Mouse (Mus musculus) left cerebral cortex, postnatal 25 days (tissue): ENCODE results near the gene Cfap100. TPM values are rescaled to one million over a fixed set of nuclear protein-coding genes. Genes with fewer than 3 reads are reported as not detected.
A peak's percentile ranks its signal among the peaks of the same experiment; 100 is the strongest.

Experiments used
- DNase-seq, 2 experiments: peaks; one replicate each; pipeline ENCODE4 v3.0.0; 2022; ENCODE audit warnings: low spot score in 2 of 2, mixed read lengths in 1 of 2
- intact Hi-C: fragments of 180-260 bp; cut with DNase I; formaldehyde crosslinking; loops from one replicate; pipeline ENCODE4 v1.15.1; 2025
- total RNA-seq, 2 experiments: library from RNA; stranded (reverse); gene quantifications; 2 replicates each; pipeline ENCODE4 v1.2.3; 2021

The Cfap100 gene
- total RNA-seq, 2 experiments from 2014 or later = 3.8 to 3.9 TPM

- intact Hi-C loops = loop anchor here (2.0 kb wide), 1 partner anchor 45 kb away; no protein-coding TSS in a partner anchor
- DNase-seq = peak; percentile 89 to 90
These were observed 33.6 kb upstream of the Cfap100 start, which contains the start of gene Klf15 for GRCm38 (mm10) chr6:90462181-90462706. Gene Klf15 (plus strand): TSS chr6:90462576.

- DNase-seq = no peak
- intact Hi-C loops = loop anchor here (2.0 kb wide), 1 partner anchor 45 kb away; no protein-coding TSS in a partner anchor
These were observed 33.2 kb upstream of the Cfap100 start for GRCm38 (mm10) chr6:90461771-90462170.

GRCm38 (mm10) chr6:90461181-90461580 is 32.6 kb upstream of the Cfap100 start:
- intact Hi-C loops = no loop called here
- DNase-seq = no peak

- intact Hi-C loops = no loop called here
- no peak for DNase-seq
These were observed 28.8 kb upstream of the Cfap100 start for GRCm38 (mm10) chr6:90457421-90457820.

GRCm38 (mm10) chr6:90453751-90454150 is 25.2 kb upstream of the Cfap100 start:
- no peak for DNase-seq
- intact Hi-C loops = loop anchor here (5.0 kb wide), 2 partner anchors 64 to 84 kb away; no protein-coding TSS in a partner anchor

GRCm38 (mm10) chr6:90452603-90453002 is 24.0 kb upstream of the Cfap100 start:
- DNase-seq = no peak
- intact Hi-C loops = loop anchor here (5.0 kb wide), 2 partner anchors 65 to 85 kb away; no protein-coding TSS in a partner anchor

GRCm38 (mm10) chr6:90451512-90451911 is 22.9 kb upstream of the Cfap100 start:
- no peak for DNase-seq
- intact Hi-C loops = loop anchor here (5.0 kb wide), 2 partner anchors 66 to 86 kb away; no protein-coding TSS in a partner anchor

GRCm38 (mm10) chr6:90450697-90451096 is 22.1 kb upstream of the Cfap100 start:
- DNase-seq = no peak
- intact Hi-C loops = loop anchor here (5.0 kb wide), 2 partner anchors 67 to 87 kb away; no protein-coding TSS in a partner anchor

GRCm38 (mm10) chr6:90450179-90450578 is 21.6 kb upstream of the Cfap100 start:
- intact Hi-C loops = loop anchor here (5.0 kb wide), 2 partner anchors 67 to 87 kb away; no protein-coding TSS in a partner anchor

GRCm38 (mm10) chr6:90446883-90447282 is 18.3 kb upstream of the Cfap100 start:
- DNase-seq = no peak
- intact Hi-C loops = no loop called here

More at GRCm38 (mm10) chr6:90450179-90450578, 21.6 kb upstream of the Cfap100 start:
- peak; percentile 78 to 81 for DNase-seq

GRCm38 (mm10) chr6:90437041-90437440 is 8.4 kb upstream of the Cfap100 start:
- no peak for DNase-seq
- intact Hi-C loops = no loop called here

- DNase-seq = no peak
- intact Hi-C loops = no loop called here
These were observed 7.8 kb upstream of the Cfap100 start for GRCm38 (mm10) chr6:90436192-90436907.

- intact Hi-C loops = no loop called here
- peak; percentile 77 to 86 for DNase-seq
These were observed 6.6 kb upstream of the Cfap100 start for GRCm38 (mm10) chr6:90435195-90435618.

- intact Hi-C loops = loop anchor here (5.0 kb wide), 2 partner anchors 78 to 128 kb away; no protein-coding TSS in a partner anchor
- no peak for DNase-seq
These were observed 6.1 kb upstream of the Cfap100 start for GRCm38 (mm10) chr6:90434687-90435086.

- intact Hi-C loops = loop anchor here (5.0 kb wide), 2 partner anchors 81 to 131 kb away; no protein-coding TSS in a partner anchor
- peak in 1 of 2 experiments; percentile 90 for DNase-seq
These were observed 2.9 kb upstream of the Cfap100 start for GRCm38 (mm10) chr6:90431487-90431886.

- peak; percentile 39 to 91 for DNase-seq
- intact Hi-C loops = loop anchor here (5.0 to 10.0 kb wide), 4 partner anchors 58 to 755 kb away; no protein-coding TSS in a partner anchor
These were observed 1.3 kb upstream of the Cfap100 start for GRCm38 (mm10) chr6:90429911-90430310.

- intact Hi-C loops = loop anchor here (5.0 to 10.0 kb wide), 2 partner anchors 54 to 751 kb away; no protein-coding TSS in a partner anchor
- no peak for DNase-seq
These were observed 2.6 kb downstream of the Cfap100 start for GRCm38 (mm10) chr6:90426003-90426402.

- intact Hi-C loops = loop anchor here (5.0 to 10.0 kb wide), 2 partner anchors 53 to 751 kb away; no protein-coding TSS in a partner anchor
- no peak for DNase-seq
These were observed 3.2 kb downstream of the Cfap100 start for GRCm38 (mm10) chr6:90425361-90425760.

- intact Hi-C loops = loop anchor here (10.0 kb wide), 1 partner anchor 748 kb away; no protein-coding TSS in a partner anchor
- peak; percentile 81 to 90 for DNase-seq
These were observed 6.0 kb downstream of the Cfap100 start for GRCm38 (mm10) chr6:90422565-90422964.

- DNase-seq = no peak
- intact Hi-C loops = no loop called here
These were observed 16.7 kb downstream of the Cfap100 start for GRCm38 (mm10) chr6:90411926-90412325.
